Mouse (Mus musculus): Measurements from ENCODE around the gene Sun1. TPM values are rescaled to one million over a fixed set of nuclear protein-coding genes. Genes with fewer than 3 reads are reported as not detected.

Gene Sun1
- polyA plus RNA-seq, 1 experiment from 2014 or later = 19.4 TPM

DNA sequence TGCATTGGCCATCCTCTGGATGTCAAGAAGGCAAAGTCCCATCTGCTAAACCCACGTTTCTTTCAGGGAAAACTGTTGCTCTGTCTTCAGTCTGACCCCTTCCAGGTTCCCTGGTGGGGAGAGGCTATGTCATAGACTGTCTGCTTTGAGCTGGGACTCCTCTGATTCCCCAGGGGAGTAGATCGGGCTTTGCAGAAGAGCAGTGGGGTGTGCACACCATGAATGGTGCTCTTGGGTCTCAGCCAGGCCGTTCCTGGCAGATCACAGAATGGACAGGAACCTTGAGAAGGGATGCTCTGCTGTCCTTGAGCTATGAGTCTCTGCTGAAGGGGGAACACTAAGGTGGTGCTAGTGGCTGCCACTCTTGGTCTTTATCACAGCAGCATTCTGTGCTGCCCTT, 48.4 kb downstream of the Sun1 start:
- no peak for DNase-seq (ENCODE audit: low spot score)

DNA sequence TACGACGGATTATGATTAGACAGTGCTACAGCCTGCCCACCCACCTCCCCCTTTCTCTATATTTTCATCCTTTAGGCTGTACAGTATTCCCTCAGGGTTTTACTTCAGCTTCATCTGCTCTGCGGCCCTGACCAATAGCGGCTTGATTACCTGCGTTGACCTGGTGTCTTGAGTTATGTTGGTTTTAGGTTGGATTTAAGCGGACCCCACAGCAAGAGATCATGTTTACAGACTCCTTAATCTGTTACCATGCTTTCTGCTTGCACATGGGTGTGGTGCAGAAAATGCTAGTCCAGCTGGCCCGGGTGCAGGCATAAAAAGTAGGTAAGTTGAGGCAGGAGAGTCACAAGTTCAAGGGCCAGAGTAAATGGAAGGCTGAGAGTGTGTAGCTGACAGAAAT, 50.8 kb downstream of the Sun1 start:
- DNase-seq (ENCODE audit: low spot score) = no peak

DNA sequence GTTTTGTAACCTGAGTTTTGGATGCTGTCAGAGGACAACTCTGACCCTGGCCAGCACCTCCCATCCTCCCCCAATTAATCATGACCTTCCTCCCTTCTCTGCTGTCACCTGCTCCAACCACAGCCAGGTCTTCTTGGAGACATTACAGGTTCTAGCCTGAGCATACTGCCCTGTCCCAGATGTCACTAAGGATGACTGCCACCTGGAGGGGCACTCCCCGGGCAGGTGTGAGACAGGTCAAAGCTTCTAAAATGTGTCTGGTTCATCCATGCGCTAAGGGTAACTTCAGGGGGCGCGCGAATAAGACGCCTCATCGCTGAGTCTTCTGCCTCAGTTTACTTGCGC, 51.3 kb downstream of the Sun1 start:
- no peak for DNase-seq (ENCODE audit: low spot score)

DNA sequence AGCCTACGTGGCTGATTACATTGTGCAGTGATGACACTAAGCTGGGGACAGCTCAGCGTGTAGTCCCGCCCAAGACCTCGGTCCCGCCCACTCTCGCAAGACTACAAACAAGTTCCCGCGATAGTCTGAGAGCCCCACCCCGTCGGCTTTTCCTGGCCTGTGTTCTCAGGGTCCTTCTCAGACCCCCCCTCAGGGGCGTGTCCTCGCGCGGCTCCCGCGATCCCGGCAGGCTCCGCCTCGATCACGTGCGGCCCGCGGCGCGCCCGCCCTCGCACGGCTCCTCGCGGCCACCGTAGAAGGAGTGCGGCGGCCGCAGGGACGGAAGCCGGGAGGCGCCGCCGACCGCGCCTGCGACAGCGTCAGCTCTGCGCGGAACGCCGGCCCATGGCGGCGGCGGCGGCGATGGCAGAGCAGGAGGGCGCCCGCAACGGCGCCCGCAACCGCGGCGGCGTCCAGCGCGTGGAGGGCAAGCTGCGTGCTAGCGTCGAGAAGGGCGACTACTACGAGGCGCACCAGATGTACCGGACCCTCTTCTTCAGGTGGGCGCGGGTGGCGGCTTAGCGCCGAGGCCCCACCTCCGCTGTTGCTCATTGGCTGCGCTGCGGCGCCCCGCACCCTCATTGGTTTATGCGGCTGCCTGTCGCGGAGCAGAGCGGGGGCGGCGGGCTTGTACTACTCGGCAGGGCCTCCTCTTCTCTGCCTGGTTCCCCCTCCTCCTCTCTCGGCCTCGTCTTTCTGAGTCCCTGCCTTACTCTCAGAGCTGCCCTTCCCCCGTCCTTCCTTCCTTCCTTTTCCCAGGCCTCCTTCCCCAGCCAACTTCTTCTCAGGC, 51.9 kb downstream of the Sun1 start, which contains the start of gene Get4:
Gene Get4, plus strand, starts transcription at position 244 of the 829 bp plus-strand sequence.
- DNase-seq (ENCODE audit: low spot score) = peak; percentile 100

DNA sequence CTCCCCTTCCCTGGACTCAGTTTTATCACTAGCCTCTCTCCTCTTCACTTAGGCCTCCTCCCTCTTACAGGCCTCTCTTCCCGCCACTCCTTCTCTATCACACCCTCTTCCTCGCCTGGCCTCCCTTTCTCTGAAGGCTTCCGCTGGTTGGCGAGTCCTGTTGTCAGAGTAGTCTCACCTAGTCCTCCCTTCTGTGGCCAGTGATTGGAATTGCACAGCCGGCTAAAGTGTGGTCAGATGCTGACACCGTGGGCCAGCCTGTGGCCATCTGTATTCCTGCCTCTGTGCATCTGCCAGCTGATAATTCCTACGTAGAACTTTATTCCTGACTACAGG, 52.4 kb downstream of the Sun1 start:
- DNase-seq (ENCODE audit: low spot score) = no peak

DNA sequence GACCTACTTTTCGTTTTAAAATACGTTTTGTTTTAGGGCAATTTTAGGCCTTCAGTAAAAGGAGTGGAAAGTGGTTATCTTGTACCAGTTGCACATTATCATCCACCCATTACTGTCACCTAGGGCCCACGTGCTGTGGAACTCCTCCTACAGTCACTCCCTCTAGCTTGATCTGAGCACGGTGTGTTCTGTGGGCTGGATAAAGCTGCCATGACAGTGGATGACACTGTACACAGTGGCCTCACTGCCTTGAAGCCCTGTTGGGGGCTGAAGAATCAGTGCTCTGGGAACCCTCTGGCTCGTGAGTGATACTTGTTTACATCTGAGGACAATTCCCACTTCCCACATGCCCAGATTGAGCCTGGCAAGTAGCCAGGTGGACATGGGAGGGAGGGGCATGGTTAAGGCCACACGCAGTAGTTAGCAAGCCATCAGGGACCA, 52.9 kb downstream of the Sun1 start:
- DNase-seq (ENCODE audit: low spot score) = peak; percentile 27

- no peak for DNase-seq (ENCODE audit: low spot score)
These were observed 54.5 kb downstream of the Sun1 start for GRCm38 (mm10) chr5:139254938-139255337.

DNA sequence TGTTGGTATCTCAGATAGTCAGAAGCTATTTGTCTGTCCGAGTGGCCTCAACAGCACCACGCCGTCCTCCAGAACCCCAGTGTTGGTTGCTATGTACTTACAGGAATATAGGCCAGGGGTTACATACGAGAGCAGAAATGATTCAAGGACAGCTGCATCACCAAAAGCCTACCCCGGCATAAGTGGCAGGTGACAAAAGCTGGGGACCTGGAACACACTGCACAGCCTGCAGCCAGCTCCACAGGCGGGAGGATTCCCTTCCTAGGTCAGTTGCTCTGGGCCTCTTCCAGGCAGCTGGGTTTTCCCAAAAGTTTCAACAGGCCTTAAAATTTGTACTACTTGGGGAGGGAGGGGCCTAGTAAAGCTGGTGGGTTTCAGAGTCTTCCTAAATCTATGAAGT, 55.3 kb downstream of the Sun1 start:
- DNase-seq (ENCODE audit: low spot score) = no peak

GRCm38 (mm10) chr5:139256211-139256765, 55.9 kb downstream of the Sun1 start:
- no peak for DNase-seq (ENCODE audit: low spot score)

DNA sequence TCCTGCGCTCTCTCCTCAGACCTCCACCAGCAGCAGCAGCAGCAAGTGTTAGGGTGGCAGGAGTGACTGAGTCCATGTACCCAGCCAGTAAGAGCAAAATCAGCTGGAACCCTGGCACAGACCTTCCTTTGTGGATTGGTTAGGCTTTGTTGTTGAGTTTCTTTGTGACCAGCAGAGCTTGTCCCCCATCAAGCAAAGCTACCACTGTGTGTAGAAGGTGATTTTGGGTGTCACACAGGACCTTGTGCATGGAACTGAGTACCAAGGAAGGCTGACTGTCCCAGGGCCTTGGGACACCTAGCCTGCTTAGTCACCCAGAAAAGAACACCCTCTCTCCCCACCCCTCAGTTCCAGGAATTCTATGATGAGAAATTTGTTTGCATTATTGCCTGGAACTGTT, 56.8 kb downstream of the Sun1 start:
- DNase-seq (ENCODE audit: low spot score) = no peak

- DNase-seq (ENCODE audit: low spot score) = no peak
These were observed 57.4 kb downstream of the Sun1 start for GRCm38 (mm10) chr5:139257818-139258217.

- DNase-seq (ENCODE audit: low spot score) = no peak
These were observed 58.1 kb downstream of the Sun1 start for GRCm38 (mm10) chr5:139258371-139259035.

DNA sequence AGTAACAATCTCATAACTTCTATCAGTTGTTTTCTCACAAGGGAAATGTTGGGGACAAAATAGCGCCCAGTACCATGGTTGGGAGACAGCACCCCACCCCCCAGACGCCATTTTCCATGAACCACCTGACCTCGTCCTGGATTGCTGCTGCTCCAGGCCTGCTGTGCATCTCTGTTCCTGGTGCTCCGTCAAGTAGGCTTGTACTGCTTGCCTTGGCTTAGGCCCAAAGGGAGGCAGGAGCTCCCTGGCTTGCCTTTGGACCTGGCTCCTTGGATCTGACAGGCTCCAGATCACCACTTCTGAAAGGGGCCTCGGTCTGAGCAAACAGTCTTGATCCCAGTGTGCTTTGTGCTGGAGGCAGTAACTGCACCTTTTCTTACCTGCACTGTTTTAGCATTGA, 59.4 kb downstream of the Sun1 start:
- DNase-seq (ENCODE audit: low spot score) = no peak

- no peak for DNase-seq (ENCODE audit: low spot score)
These were observed 61.0 kb downstream of the Sun1 start for GRCm38 (mm10) chr5:139261403-139261802.

- no peak for DNase-seq (ENCODE audit: low spot score)
These were observed 67.2 kb downstream of the Sun1 start for GRCm38 (mm10) chr5:139267661-139268060.

GRCm38 (mm10) chr5:139270806-139271521, 70.5 kb downstream of the Sun1 start:
- DNase-seq (ENCODE audit: low spot score) = no peak

DNA sequence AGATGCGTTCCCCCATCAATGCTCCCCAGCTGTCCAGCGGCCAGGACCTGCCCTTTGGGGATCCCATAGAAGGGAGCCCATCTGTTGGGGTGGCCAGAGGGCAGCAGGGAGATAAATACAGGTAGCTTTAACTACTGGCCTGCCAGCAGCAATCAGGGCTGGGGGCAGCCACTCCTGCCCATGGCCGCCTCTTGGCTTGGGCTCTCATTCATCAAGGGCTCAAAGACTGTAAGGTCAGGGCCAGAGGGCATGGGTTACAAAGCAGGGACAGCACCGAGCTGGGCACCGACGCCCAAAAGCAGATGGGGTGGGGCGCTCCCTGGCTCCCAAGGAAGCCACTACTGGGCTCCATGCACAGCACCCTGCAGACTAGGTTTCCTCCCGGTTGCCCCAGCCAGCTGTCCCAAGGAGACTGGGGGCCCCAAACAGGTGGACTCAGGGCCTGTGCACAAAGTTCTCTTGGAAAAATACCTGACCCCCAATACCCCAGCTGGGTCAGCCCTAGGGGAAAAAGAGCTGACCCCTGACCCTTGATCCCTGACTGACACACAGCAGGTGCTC, 71.6 kb downstream of the Sun1 start:
- no peak for DNase-seq (ENCODE audit: low spot score)

DNA sequence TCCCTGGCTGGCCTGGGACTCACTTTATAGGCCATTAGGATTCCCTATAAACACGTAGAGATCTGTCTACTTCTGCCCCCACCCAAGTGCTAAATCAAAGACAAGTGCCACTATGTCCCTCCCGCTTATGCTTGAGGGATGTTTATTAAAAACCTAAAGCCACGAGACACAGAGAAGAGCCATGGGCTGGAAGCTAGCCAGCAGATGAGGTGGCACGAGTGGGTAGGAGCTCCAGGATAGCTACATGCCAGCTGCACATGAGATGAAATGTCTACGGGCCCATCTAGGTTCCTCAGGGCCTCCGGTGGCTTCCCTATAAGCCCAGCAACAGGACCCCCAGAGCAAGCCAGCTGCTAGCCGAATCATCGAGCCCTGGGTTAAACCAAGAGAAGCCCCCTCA, 76.8 kb downstream of the Sun1 start:
- no peak for DNase-seq (ENCODE audit: low spot score)

DNA sequence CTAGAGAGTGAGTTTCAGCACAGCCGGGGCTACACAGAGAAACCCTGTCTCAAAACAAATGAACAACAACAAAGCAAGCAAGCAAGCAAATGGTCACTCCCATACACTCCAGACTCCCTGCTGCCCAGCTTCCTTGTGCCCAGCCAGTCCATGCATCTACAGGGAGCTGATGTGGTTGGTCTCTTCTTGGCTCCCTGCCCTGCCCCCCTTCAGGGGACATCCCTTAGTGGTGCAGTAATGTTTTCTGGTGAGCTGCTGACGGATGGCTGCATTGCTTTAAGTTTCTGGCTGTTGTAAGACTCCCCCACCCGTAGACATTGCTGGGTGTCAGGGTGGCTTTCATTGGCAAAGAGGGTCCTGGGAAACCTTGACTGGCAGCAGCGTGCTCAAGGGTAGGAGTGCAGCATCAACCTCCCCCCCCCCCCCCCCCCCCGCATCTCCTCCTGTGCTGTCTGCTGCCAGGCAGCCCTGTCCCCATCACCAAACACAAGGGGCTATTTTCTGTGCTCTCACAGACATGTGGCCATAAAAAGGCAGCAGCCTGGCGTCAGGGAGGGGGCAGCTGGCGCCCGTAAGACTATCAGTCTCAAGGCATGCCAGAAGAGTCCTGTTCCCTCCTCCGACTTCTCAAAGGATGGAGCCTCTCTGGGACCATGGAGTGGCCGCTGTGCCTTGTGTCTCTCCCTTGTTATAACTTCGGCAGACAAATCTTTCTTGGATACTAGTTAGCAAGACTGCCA, 81.1 kb downstream of the Sun1 start:
- no peak for DNase-seq (ENCODE audit: low spot score)

GRCm38 (mm10) chr5:139282191-139282590, 81.8 kb downstream of the Sun1 start:
- peak; percentile 78 for DNase-seq (ENCODE audit: low spot score)

Measured in thymus, postnatal 0 days (tissue).